Mouse (Mus musculus) hindbrain, postnatal 0 days (tissue): Measurements from ENCODE around the gene Irf2. TPM values are rescaled to one million over a fixed set of nuclear protein-coding genes. Genes with fewer than 3 reads are reported as not detected.

Experiments used
- ATAC-seq: fragments of 200-750 bp; cut with Nextera tagmentation; 2 replicates; pipeline ENCODE4 v1.8.0; 2017; ENCODE audit warnings: mild to moderate bottlenecking, moderate TSS enrichment, moderate library complexity
- DNase-seq: peaks from one replicate; pipeline ENCODE4 v3.0.0-alpha.2; 2015; ENCODE audit warnings: low spot score
- H3K27ac ChIP-seq: fragments of 300-500 bp; sonication (generic); 2 replicates; pipeline ENCODE4 v1.5.1; 2014; ENCODE audit warnings: mild to moderate bottlenecking
- H3K27me3 ChIP-seq: fragments of 300-500 bp; sonication (generic); 2 replicates; pipeline ENCODE4 v1.6.1; 2014; ENCODE audit warnings: low read length, mixed read lengths; ENCODE audit not compliant: insufficient read depth
- H3K36me3 ChIP-seq: fragments of 300-500 bp; sonication (generic); 2 replicates; pipeline ENCODE4 v1.6.1; 2014; ENCODE audit warnings: low read length, mixed read lengths; ENCODE audit not compliant: insufficient read depth
- H3K4me1 ChIP-seq: fragments of 300-500 bp; sonication (generic); 2 replicates; pipeline ENCODE4 v1.6.1; 2014; ENCODE audit warnings: antibody characterized with exemption, low read length, mixed read lengths; ENCODE audit not compliant: insufficient read depth
- H3K4me2 ChIP-seq: fragments of 300-500 bp; sonication (generic); 2 replicates; pipeline ENCODE4 v1.6.1; 2014; ENCODE audit warnings: low read depth, mild to moderate bottlenecking, low read length, moderate library complexity, mixed read lengths
- H3K4me3 ChIP-seq: fragments of 300-500 bp; sonication (generic); 2 replicates; pipeline ENCODE4 v1.5.1; 2014; ENCODE audit warnings: low read length
- H3K9ac ChIP-seq: fragments of 300-500 bp; sonication (generic); replicated peaks from 2 replicates; pipeline ENCODE4 v1.6.1; 2014; ENCODE audit warnings: mild to moderate bottlenecking, low read length, moderate library complexity, mixed read lengths
- H3K9me3 ChIP-seq: fragments of 300-500 bp; sonication (generic); 2 replicates; pipeline ENCODE4 v1.6.1; 2016; ENCODE audit warnings: low read length, mixed read lengths
- CTCF ChIP-seq: IDR thresholded peaks from 2 replicates; pipeline ENCODE4 v1.5.1; 2016; ENCODE audit warnings: antibody characterized with exemption, control low read depth, low read depth
- WGBS: fragments of 180-500 bp; shearing (Covaris S2); extraction: QIAGEN DNeasy Blood & Tissue Kit; methylation state at CpG from one replicate; pipeline ENCODE4 v1.1.7; 2014; 5-methylcytosine and 5-hydroxymethylcytosine counted together
- polyA plus RNA-seq: library from polyadenylated mRNA; unstranded; fragments of >200 nt; fragmentation: Nextera tagmentation; extraction: Ambion mirVana; gene quantifications from 2 replicates; pipeline ENCODE4 v1.2.1, GENCODE M21; 2015
- total RNA-seq: library from RNA; depleted of rRNA; stranded (reverse); fragments of >200 nt; gene quantifications from 2 replicates; pipeline ENCODE4 v1.2.3, GENCODE M21; 2014; rRNA removed

The Irf2 gene
- total RNA-seq (3.8 and 4.7 TPM in 2 replicates), polyA plus RNA-seq (11.1 and 12.8 TPM in 2 replicates)

GRCm38 (mm10) chr8:46739003-46739949 lies at the start of gene Irf2:
Irf2 (plus strand) TSS chr8:46739732.
- H3K27me3 ChIP-seq, result no peaks in the 10 kb centered on the region
- H3K4me1 ChIP-seq, result peaks cover 9% of the 10 kb centered on the region
- H3K4me3 ChIP-seq, result peak within 1 kb of the TSS; percentile 96
- no peaks in the 10 kb centered on the region for H3K36me3 ChIP-seq
- peaks cover 2% of the 10 kb centered on the region; the same call in 1 of the 2 replicates for H3K9me3 ChIP-seq
- no peak; the same call in 1 of the 2 replicates for TF ChIP-seq CTCF
- peak within 1 kb of the TSS; percentile 87 for H3K4me2 ChIP-seq
- ATAC-seq, result peak; percentile 79
- WGBS, result under 1% methylated on average over 45 of the region's 51 CpGs
- H3K27ac ChIP-seq, result peak within 1 kb of the TSS; percentile 96
- peak within 1 kb of the TSS; percentile 99 for H3K9ac ChIP-seq
- peak; percentile 85 for DNase-seq

GRCm38 (mm10) chr8:46690111-46690510 lies 49.4 kb upstream of the Irf2 start:
- H3K4me3 ChIP-seq, result no peak overlapping the region
- H3K9me3 ChIP-seq, result no peaks in the 10 kb centered on the region
- no peak for ATAC-seq
- no peaks in the 10 kb centered on the region for H3K36me3 ChIP-seq
- no peak overlapping the region for H3K4me2 ChIP-seq
- WGBS, result 14% methylated on average over 5 of the region's 5 CpGs
- H3K27me3 ChIP-seq, result no peaks in the 10 kb centered on the region
- no peaks in the 10 kb centered on the region for H3K4me1 ChIP-seq
- DNase-seq, result no peak
- no peak overlapping the region for H3K27ac ChIP-seq
- H3K9ac ChIP-seq, result no peak overlapping the region
- TF ChIP-seq CTCF, result no peak

- H3K27me3 ChIP-seq, result no peaks in the 10 kb centered on the region
- H3K9me3 ChIP-seq, result no peaks in the 10 kb centered on the region
- H3K9ac ChIP-seq, result no peak overlapping the region
- 56% methylated on average over 5 of the region's 5 CpGs for WGBS
- H3K4me1 ChIP-seq, result no peaks in the 10 kb centered on the region
- no peak overlapping the region for H3K27ac ChIP-seq
- ATAC-seq (no peak), DNase-seq (no peak)
- no peak overlapping the region for H3K4me2 ChIP-seq
- no peaks in the 10 kb centered on the region for H3K36me3 ChIP-seq
- no peak overlapping the region for H3K4me3 ChIP-seq
- TF ChIP-seq CTCF, result no peak
Observed at GRCm38 (mm10) chr8:46690581-46690980, 49.0 kb upstream of the Irf2 start.

- Histone ChIP-seq H3K4me2 (no peak overlapping the region), H3K4me3 (no peak overlapping the region), H3K27ac (no peak overlapping the region), H3K4me1 (no peaks in the 10 kb centered on the region), H3K27me3 (no peaks in the 10 kb centered on the region), H3K36me3 (no peaks in the 10 kb centered on the region), H3K9ac (no peak overlapping the region), H3K9me3 (no peaks in the 10 kb centered on the region)
- WGBS, result 38% methylated on average over 7 of the region's 7 CpGs
- no peak for TF ChIP-seq CTCF
- ATAC-seq (no peak), DNase-seq (no peak)
Observed at GRCm38 (mm10) chr8:46691360-46691759, 48.2 kb upstream of the Irf2 start.

- no peak for ATAC-seq
- H3K27ac ChIP-seq, result no peak overlapping the region
- WGBS, result 47% methylated on average over 15 of the region's 15 CpGs
- H3K36me3 ChIP-seq, result no peaks in the 10 kb centered on the region
- no peaks in the 10 kb centered on the region for H3K9me3 ChIP-seq
- H3K9ac ChIP-seq, result no peak overlapping the region
- TF ChIP-seq CTCF, result no peak
- DNase-seq, result peak; percentile 31
- H3K4me1 ChIP-seq, result no peaks in the 10 kb centered on the region
- peak overlapping the region; percentile 31; the same call in 1 of the 2 replicates for H3K4me2 ChIP-seq
- H3K27me3 ChIP-seq, result no peaks in the 10 kb centered on the region
- H3K4me3 ChIP-seq, result no peak overlapping the region
Observed at GRCm38 (mm10) chr8:46696256-46697041, 43.1 kb upstream of the Irf2 start.

GRCm38 (mm10) chr8:46697566-46697965 lies 42.0 kb upstream of the Irf2 start:
- no peak for ATAC-seq
- no peak overlapping the region for H3K4me2 ChIP-seq
- H3K27ac ChIP-seq, result no peak overlapping the region
- no peak overlapping the region for H3K4me3 ChIP-seq
- TF ChIP-seq CTCF, result no peak
- WGBS, result 66% methylated on average over 4 of the region's 4 CpGs
- H3K9ac ChIP-seq, result no peak overlapping the region
- no peaks in the 10 kb centered on the region for H3K9me3 ChIP-seq
- H3K27me3 ChIP-seq, result no peaks in the 10 kb centered on the region
- DNase-seq, result no peak
- no peaks in the 10 kb centered on the region for H3K4me1 ChIP-seq
- H3K36me3 ChIP-seq, result no peaks in the 10 kb centered on the region
